Mouse (Mus musculus) forebrain, postnatal 0 days (tissue): ENCODE measurements around the gene Phkg2. TPM values are rescaled to one million over a fixed set of nuclear protein-coding genes. Genes with fewer than 3 reads are reported as not detected.

Experiments used
- ATAC-seq: fragments of 200-750 bp; cut with Nextera tagmentation; 2 replicates; pipeline ENCODE4 v1.8.0; 2017; ENCODE audit warnings: mild to moderate bottlenecking, moderate library complexity
- DNase-seq: peaks from one replicate; pipeline ENCODE4 v3.0.0-alpha.2; 2015
- H3K27ac ChIP-seq: fragments of 300-500 bp; sonication (generic); 2 replicates; pipeline ENCODE4 v1.5.1; 2014; ENCODE audit warnings: low read depth, mild to moderate bottlenecking, antibody characterized with exemption, low read length, moderate library complexity, mixed read lengths
- H3K27me3 ChIP-seq: fragments of 300-500 bp; sonication (generic); 2 replicates; pipeline ENCODE4 v1.6.1; 2014; ENCODE audit warnings: mild to moderate bottlenecking, low read length, mixed read lengths; ENCODE audit not compliant: insufficient read depth
- H3K36me3 ChIP-seq: fragments of 300-500 bp; sonication (generic); 2 replicates; pipeline ENCODE4 v1.6.1; 2014; ENCODE audit warnings: mild to moderate bottlenecking, moderate library complexity; ENCODE audit not compliant: insufficient read depth
- H3K4me1 ChIP-seq: fragments of 300-500 bp; sonication (generic); 2 replicates; pipeline ENCODE4 v1.6.1; 2014; ENCODE audit warnings: antibody characterized with exemption; ENCODE audit not compliant: insufficient read depth
- H3K4me2 ChIP-seq: fragments of 300-500 bp; sonication (generic); 2 replicates; pipeline ENCODE4 v1.6.1; 2014; ENCODE audit warnings: low read depth, mild to moderate bottlenecking, moderate library complexity
- H3K4me3 ChIP-seq: fragments of 300-500 bp; sonication (generic); 2 replicates; pipeline ENCODE4 v1.5.1; 2014; ENCODE audit warnings: low read depth, low read length, mixed read lengths
- H3K9ac ChIP-seq: fragments of 300-500 bp; sonication (generic); 2 replicates; pipeline ENCODE4 v1.6.1; 2014; ENCODE audit warnings: mild to moderate bottlenecking
- H3K9me3 ChIP-seq: fragments of 300-500 bp; sonication (generic); 2 replicates; pipeline ENCODE4 v1.6.1; 2016; ENCODE audit warnings: low read length
- CTCF ChIP-seq: sonication (generic); IDR thresholded peaks from 2 replicates; pipeline ENCODE4 v1.5.1; 2016; ENCODE audit warnings: antibody characterized with exemption, control low read depth, low read depth
- WGBS: fragments of 180-500 bp; shearing (Covaris S2); extraction: QIAGEN DNeasy Blood & Tissue Kit; methylation state at CpG from one replicate; pipeline ENCODE4 v1.1.7; 2014; 5-methylcytosine and 5-hydroxymethylcytosine counted together
- polyA plus RNA-seq: library from polyadenylated mRNA; unstranded; fragments of >200 nt; fragmentation: Nextera tagmentation; extraction: Ambion mirVana; gene quantifications from 2 replicates; pipeline ENCODE4 v1.2.1, GENCODE M21; 2015
- total RNA-seq: library from RNA; depleted of rRNA; stranded (reverse); fragments of >200 nt; gene quantifications from 2 replicates; pipeline ENCODE4 v1.2.3, GENCODE M21; 2014

The Phkg2 gene
- total and polyA plus RNA-seq, 2 experiments from 2014 or later = 53.4 to 62.4 TPM

DNA sequence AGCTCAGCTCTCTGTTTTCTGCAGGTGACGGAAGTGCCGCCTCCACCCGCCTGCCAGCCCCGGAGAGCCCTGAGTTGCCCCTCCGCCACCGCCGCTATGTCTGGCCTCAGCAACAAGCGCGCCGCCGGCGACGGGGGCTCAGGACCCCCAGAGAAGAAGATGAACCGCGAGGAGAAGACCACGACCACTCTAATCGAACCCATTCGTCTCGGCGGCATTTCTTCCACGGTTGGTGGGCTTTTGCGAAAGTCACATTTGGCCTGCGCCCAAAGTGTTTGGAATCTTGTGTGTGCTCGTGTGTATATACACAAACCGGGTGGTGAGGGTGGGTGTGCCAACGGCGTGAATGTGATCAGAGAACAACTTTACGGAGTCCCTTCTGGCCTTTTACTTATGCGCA is 15.8 kb downstream of the Phkg2 start:
- DNase-seq (no peak), ATAC-seq (no peak)
- H3K9ac ChIP-seq = peak overlapping the region; percentile 74
- no peaks in the 10 kb centered on the region for H3K4me1 ChIP-seq
- H3K36me3 ChIP-seq = peaks cover 46% of the 10 kb centered on the region
- no peak for TF ChIP-seq CTCF
- no peaks in the 10 kb centered on the region for H3K27me3 ChIP-seq
- H3K27ac ChIP-seq = peak overlapping the region; percentile 51
- H3K9me3 ChIP-seq = no peaks in the 10 kb centered on the region
- peak overlapping the region; percentile 82 for H3K4me3 ChIP-seq
- 5% methylated on average over 29 of the region's 29 CpGs for WGBS
- H3K4me2 ChIP-seq = peak overlapping the region; percentile 76

DNA sequence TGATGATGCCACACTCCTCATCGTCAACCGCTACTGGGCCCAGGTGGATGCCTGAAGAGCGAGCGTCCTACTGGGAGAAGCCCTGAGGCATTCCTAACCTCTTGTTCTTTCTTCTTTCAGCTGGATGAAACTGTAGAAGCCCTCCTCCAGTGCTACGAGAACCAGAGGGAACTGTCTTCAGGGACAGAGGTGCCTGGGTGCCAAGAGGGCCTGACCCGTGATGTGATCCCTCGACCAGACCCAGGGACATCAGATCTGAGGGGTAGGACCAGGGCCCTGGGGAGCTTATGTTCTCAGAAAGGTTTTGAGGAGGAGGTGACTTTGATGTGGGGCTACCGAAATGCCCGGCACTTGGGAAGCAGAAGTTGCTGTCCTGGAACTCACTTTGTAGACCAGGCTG is 16.5 kb downstream of the Phkg2 start:
- 93% methylated on average over 9 of the region's 9 CpGs for WGBS
- ATAC-seq = no peak
- Histone ChIP-seq H3K27me3 (no peaks in the 10 kb centered on the region), H3K27ac (no peak overlapping the region), H3K9me3 (no peaks in the 10 kb centered on the region), H3K4me2 (peak overlapping the region; percentile 76), H3K9ac (no peak overlapping the region), H3K4me3 (peak overlapping the region; percentile 82), H3K4me1 (no peaks in the 10 kb centered on the region), H3K36me3 (peaks cover 52% of the 10 kb centered on the region)
- TF ChIP-seq CTCF = no peak
- DNase-seq = no peak

DNA sequence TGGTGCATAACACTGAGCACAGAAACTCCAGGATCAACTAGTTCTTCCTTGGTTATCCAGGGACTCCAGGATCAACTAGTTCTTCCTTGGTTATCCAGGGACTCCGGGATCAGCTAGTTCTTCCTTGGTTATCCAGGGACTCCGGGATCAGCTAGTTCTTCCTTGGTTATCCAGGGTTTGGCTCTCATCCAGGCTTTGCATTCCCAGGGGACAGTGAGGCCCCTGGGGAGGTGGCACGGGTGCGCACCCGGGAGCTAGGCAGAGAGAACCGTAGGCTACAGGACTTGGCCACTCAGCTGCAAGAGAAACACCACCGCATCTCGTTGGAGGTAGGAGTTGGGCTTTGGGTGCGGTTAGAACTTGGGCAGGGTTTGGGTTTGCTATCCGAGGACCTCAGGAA is 18.0 kb downstream of the Phkg2 start:
- WGBS = 84% methylated on average over 10 of the region's 10 CpGs
- no peak for TF ChIP-seq CTCF
- Histone ChIP-seq H3K4me3 (no peak overlapping the region), H3K4me1 (no peaks in the 10 kb centered on the region), H3K4me2 (no peak overlapping the region), H3K36me3 (peaks cover 63% of the 10 kb centered on the region), H3K27me3 (no peaks in the 10 kb centered on the region), H3K9me3 (no peaks in the 10 kb centered on the region), H3K27ac (no peak overlapping the region), H3K9ac (no peak overlapping the region)
- no peak for DNase-seq
- no peak for ATAC-seq

DNA sequence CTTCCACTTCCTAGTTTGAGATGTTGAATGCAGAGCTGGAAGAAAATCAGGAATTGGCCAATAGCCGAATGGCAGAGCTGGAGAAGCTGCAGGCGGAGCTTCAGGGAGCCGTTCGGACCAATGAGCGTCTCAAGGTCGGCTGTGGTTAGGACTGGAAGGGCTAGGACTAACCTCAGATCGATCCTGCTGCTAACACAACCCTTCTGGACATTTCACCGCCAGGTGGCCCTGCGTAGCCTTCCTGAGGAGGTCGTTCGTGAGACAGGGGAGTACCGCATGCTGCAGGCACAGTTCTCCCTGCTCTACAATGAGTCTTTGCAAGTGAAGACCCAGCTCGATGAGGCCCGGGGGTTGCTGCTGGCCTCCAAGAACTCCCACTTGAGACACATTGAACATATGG is 19.4 kb downstream of the Phkg2 start:
- Histone ChIP-seq H3K9me3 (no peaks in the 10 kb centered on the region), H3K4me2 (no peak overlapping the region), H3K9ac (no peak overlapping the region), H3K27ac (no peak overlapping the region), H3K36me3 (peaks cover 78% of the 10 kb centered on the region), H3K4me3 (no peak overlapping the region), H3K4me1 (no peaks in the 10 kb centered on the region), H3K27me3 (no peaks in the 10 kb centered on the region)
- ATAC-seq (no peak), DNase-seq (no peak)
- WGBS = 89% methylated on average over 14 of the region's 14 CpGs
- no peak for TF ChIP-seq CTCF

DNA sequence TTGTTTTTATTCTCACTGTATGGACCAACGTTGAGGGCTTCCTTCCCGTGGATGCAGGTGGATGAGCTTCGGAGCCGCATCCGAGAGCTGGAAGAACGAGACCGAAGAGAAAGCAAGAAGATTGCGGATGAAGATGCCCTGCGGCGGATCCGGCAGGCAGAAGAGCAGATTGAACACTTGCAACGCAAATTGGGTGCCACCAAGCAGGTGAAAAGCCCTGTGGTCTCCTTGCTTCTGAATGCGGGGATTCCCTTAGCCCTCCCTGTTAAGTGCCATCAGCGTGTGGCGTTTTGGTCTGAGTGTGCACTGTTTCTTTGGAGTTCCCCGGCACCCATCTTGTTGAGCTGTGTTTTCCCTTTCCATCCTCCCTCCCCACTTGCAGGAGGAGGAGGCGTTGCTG is 23.6 kb downstream of the Phkg2 start:
- no peak for TF ChIP-seq CTCF
- Histone ChIP-seq H3K27ac (no peak overlapping the region), H3K9me3 (no peaks in the 10 kb centered on the region), H3K4me3 (no peak overlapping the region), H3K27me3 (no peaks in the 10 kb centered on the region), H3K4me2 (no peak overlapping the region), H3K4me1 (no peaks in the 10 kb centered on the region), H3K9ac (no peak overlapping the region), H3K36me3 (peaks cover 95% of the 10 kb centered on the region)
- no peak for ATAC-seq
- 94% methylated on average over 17 of the region's 17 CpGs for WGBS
- no peak for DNase-seq

DNA sequence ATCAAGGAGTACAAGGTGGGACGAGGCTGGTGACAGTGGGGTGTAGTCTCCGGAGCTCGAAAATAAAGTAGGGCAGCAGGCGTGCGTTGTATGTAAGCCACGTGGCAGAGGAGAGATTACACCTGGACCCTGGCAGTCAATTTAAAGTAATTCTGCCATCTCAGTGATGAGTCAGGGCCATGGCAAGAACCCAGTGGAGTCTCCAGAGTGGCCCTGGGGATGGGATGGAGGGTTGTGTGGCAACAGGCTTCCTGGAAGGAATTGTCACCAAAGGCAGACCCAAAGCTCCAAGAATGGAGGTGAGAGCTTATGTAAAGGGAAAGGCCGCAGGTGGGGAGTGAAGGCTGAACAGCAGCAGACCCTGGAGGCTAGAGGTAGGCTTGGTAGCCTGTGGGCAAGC is 27.5 kb downstream of the Phkg2 start:
- no peak overlapping the region for H3K9ac ChIP-seq
- H3K27me3 ChIP-seq = no peaks in the 10 kb centered on the region
- no peaks in the 10 kb centered on the region for H3K9me3 ChIP-seq
- TF ChIP-seq CTCF = no peak
- 96% methylated on average over 7 of the region's 7 CpGs for WGBS
- H3K4me1 ChIP-seq = no peaks in the 10 kb centered on the region
- H3K27ac ChIP-seq = no peak overlapping the region
- no peak overlapping the region for H3K4me3 ChIP-seq
- no peak for ATAC-seq
- no peak for DNase-seq
- peaks cover 85% of the 10 kb centered on the region for H3K36me3 ChIP-seq
- no peak overlapping the region for H3K4me2 ChIP-seq

DNA sequence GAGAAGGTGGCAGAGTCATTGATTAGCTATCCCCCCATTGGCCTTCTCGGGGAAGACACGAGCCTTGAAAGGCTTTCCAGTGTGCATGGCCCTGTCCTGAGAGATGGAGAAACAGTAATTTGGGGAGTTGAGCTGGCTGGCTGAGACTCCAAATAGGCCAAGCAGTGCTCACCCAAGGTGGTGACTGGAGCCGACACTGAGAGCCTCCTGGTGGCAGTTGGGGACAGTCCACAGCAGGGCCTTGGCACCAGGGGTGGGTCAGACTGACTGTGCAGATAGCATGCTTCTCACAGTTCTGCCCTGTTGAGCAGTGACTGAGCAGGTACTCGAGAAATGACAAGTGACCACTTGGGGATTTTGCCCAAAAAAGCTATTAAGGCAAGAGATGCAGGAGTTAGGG is 28.6 kb downstream of the Phkg2 start:
- peaks cover 80% of the 10 kb centered on the region for H3K36me3 ChIP-seq

DNA sequence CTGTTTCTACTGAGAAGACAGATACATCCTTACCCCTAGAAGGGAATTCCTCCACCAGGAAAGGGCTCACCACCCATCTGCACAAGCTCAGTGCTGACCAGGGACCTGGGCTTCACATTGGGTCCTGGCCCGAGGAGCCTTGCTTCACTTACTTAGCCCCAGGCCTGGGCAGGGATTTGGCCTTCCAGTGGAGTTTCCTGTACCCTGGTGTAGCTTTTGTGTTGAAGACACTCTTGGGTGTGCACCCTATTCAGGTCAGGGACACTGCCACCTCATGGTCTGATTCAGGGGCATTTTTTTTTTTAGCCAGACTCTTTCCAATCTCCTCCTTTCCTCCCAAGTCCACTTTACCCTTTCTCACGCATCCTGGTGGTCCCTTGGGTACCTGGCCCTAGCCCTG is 29.8 kb downstream of the Phkg2 start:
- H3K4me2 ChIP-seq = no peak overlapping the region
- no peaks in the 10 kb centered on the region for H3K9me3 ChIP-seq
- no peaks in the 10 kb centered on the region for H3K27me3 ChIP-seq
- no peak for ATAC-seq
- no peak overlapping the region for H3K4me3 ChIP-seq
- no peak overlapping the region for H3K27ac ChIP-seq
- WGBS = 88% methylated on average over 2 of the region's 2 CpGs
- peaks cover 76% of the 10 kb centered on the region for H3K36me3 ChIP-seq
- no peak overlapping the region for H3K9ac ChIP-seq
- TF ChIP-seq CTCF = no peak
- DNase-seq = no peak
- H3K4me1 ChIP-seq = no peaks in the 10 kb centered on the region

More for the DNA sequence above, 28.6 kb downstream of the Phkg2 start:
- ATAC-seq = no peak
- Histone ChIP-seq H3K27ac (no peak overlapping the region), H3K4me2 (no peak overlapping the region), H3K9ac (no peak overlapping the region), H3K4me3 (no peak overlapping the region), H3K9me3 (no peaks in the 10 kb centered on the region), H3K4me1 (no peaks in the 10 kb centered on the region), H3K27me3 (no peaks in the 10 kb centered on the region)
- 85% methylated on average over 4 of the region's 4 CpGs for WGBS
- DNase-seq = no peak
- no peak for TF ChIP-seq CTCF
